Mouse (Mus musculus) heart, postnatal 0 days (tissue): ENCODE measurements around the gene Nfix. TPM values are rescaled to one million over a fixed set of nuclear protein-coding genes. Genes with fewer than 3 reads are reported as not detected.

Experiments
- ATAC-seq: fragments of 200-750 bp; cut with Nextera tagmentation; 2 replicates; pipeline ENCODE4 v1.8.0; 2017; ENCODE audit warnings: low read depth, moderate number of reproducible peaks, moderate library complexity; ENCODE audit not compliant: insufficient read depth
- DNase-seq: peaks from one replicate; pipeline ENCODE4 v3.0.0-alpha.2; 2016; ENCODE audit warnings: low spot score
- H3K27ac ChIP-seq: fragments of 300-500 bp; sonication (generic); 2 replicates; pipeline ENCODE4 v1.5.1; 2014; ENCODE audit warnings: low read depth, mild to moderate bottlenecking
- H3K27me3 ChIP-seq: fragments of 300-500 bp; sonication (generic); 2 replicates; pipeline ENCODE4 v1.6.1; 2014; ENCODE audit warnings: low read length, mixed read lengths; ENCODE audit not compliant: control insufficient read depth, insufficient read depth
- H3K36me3 ChIP-seq: fragments of 300-500 bp; sonication (generic); replicated peaks from 2 replicates; pipeline ENCODE4 v1.6.1; 2014; ENCODE audit warnings: low read length, mixed read lengths; ENCODE audit not compliant: control insufficient read depth, insufficient read depth
- H3K4me1 ChIP-seq: fragments of 300-500 bp; sonication (generic); 2 replicates; pipeline ENCODE4 v1.6.1; 2014; ENCODE audit warnings: antibody characterized with exemption; ENCODE audit not compliant: control insufficient read depth, insufficient read depth
- H3K4me2 ChIP-seq: fragments of 300-500 bp; sonication (generic); 2 replicates; pipeline ENCODE4 v1.6.1; 2014; ENCODE audit warnings: low read depth, mild to moderate bottlenecking, low read length, moderate library complexity
- H3K4me3 ChIP-seq: fragments of 300-500 bp; sonication (generic); 2 replicates; pipeline ENCODE4 v1.5.1; 2014; ENCODE audit warnings: low read depth, low read length
- H3K9ac ChIP-seq: fragments of 300-500 bp; sonication (generic); replicated peaks from 2 replicates; pipeline ENCODE4 v1.6.1; 2014; ENCODE audit warnings: low read depth, low read length, mixed read lengths
- H3K9me3 ChIP-seq: fragments of 300-500 bp; sonication (generic); replicated peaks from 2 replicates; pipeline ENCODE4 v1.6.1; 2016; ENCODE audit warnings: low read length; ENCODE audit not compliant: control insufficient read depth
- CTCF ChIP-seq: IDR thresholded peaks from 2 replicates; pipeline ENCODE4 v1.5.1; 2016; ENCODE audit warnings: antibody characterized with exemption, control low read depth, low read depth
- EP300 ChIP-seq: IDR thresholded peaks from 2 replicates; pipeline ENCODE4 v1.6.1; 2016; ENCODE audit warnings: antibody characterized with exemption, low read depth
- WGBS: fragments of 180-500 bp; shearing (Covaris S2); extraction: QIAGEN DNeasy Blood & Tissue Kit; methylation state at CpG from one replicate; pipeline ENCODE4 v1.1.7; 2014; 5-methylcytosine and 5-hydroxymethylcytosine counted together
- polyA plus RNA-seq: library from polyadenylated mRNA; unstranded; fragments of >200 nt; fragmentation: Nextera tagmentation; extraction: Ambion mirVana; gene quantifications from 2 replicates; pipeline ENCODE4 v1.2.1, GENCODE M21; 2015
- total RNA-seq: library from RNA; depleted of rRNA; stranded (reverse); fragments of >200 nt; gene quantifications from 2 replicates; pipeline ENCODE4 v1.2.3, GENCODE M21; 2014; ENCODE audit warnings: low replicate concordance

The Nfix gene
- total and polyA plus RNA-seq, 2 experiments from 2014 or later, result 18.2 to 41.9 TPM

GRCm38 (mm10) chr8:84771941-84772378 lies 28.2 kb downstream of the Nfix start:
- Histone ChIP-seq H3K9ac (no peak overlapping the region), H3K36me3 (peaks cover 19% of the 10 kb centered on the region), H3K9me3 (no peaks in the 10 kb centered on the region), H3K27me3 (peaks cover 15% of the 10 kb centered on the region), H3K4me3 (0 out of 2 replicates have a peak overlapping the region, but pooled peaks have one; percentile 1), H3K27ac (no peak overlapping the region), H3K4me1 (peaks cover 20% of the 10 kb centered on the region; the same call in 1 of the 2 replicates), H3K4me2 (no peak overlapping the region; the same call in 1 of the 2 replicates)
- no peak for ATAC-seq
- TF ChIP-seq EP300 (no peak), CTCF (no peak)
- no peak for DNase-seq
- WGBS, result 43% methylated on average over 34 of the region's 34 CpGs

- peaks cover 10% of the 10 kb centered on the region for H3K27me3 ChIP-seq
- ATAC-seq (no peak), DNase-seq (no peak)
- WGBS, result 66% methylated on average over 5 of the region's 5 CpGs
- peaks cover 19% of the 10 kb centered on the region for H3K36me3 ChIP-seq
- peaks cover 17% of the 10 kb centered on the region; the same call in 1 of the 2 replicates for H3K4me1 ChIP-seq
- TF ChIP-seq CTCF (no peak), EP300 (no peak)
- H3K4me3 ChIP-seq, result no peak overlapping the region
- H3K9ac ChIP-seq, result no peak overlapping the region
- no peaks in the 10 kb centered on the region for H3K9me3 ChIP-seq
- H3K4me2 ChIP-seq, result no peak overlapping the region
- H3K27ac ChIP-seq, result no peak overlapping the region
Observed at GRCm38 (mm10) chr8:84771000-84771687, 29.0 kb downstream of the Nfix start.

- Histone ChIP-seq H3K27me3 (peaks cover 5% of the 10 kb centered on the region; the same call in 1 of the 2 replicates), H3K9ac (no peak overlapping the region), H3K4me3 (no peak overlapping the region), H3K27ac (no peak overlapping the region), H3K36me3 (peaks cover 19% of the 10 kb centered on the region), H3K4me1 (peaks cover 9% of the 10 kb centered on the region; the same call in 1 of the 2 replicates), H3K4me2 (no peak overlapping the region; the same call in 1 of the 2 replicates), H3K9me3 (no peaks in the 10 kb centered on the region)
- WGBS, result 67% methylated on average over 12 of the region's 12 CpGs
- DNase-seq (no peak), ATAC-seq (no peak)
- TF ChIP-seq CTCF, result no peak
- TF ChIP-seq EP300, result no peak
Observed at GRCm38 (mm10) chr8:84770100-84770953, 29.8 kb downstream of the Nfix start.

- no peaks in the 10 kb centered on the region for H3K9me3 ChIP-seq
- 89% methylated on average over 8 of the region's 8 CpGs for WGBS
- H3K4me1 ChIP-seq, result 0 out of 2 replicates have a peak, but pooled peaks cover 7% of the 10 kb centered on the region
- no peak for DNase-seq
- no peak overlapping the region for H3K27ac ChIP-seq
- TF ChIP-seq EP300 (no peak), CTCF (no peak)
- H3K4me3 ChIP-seq, result no peak overlapping the region
- no peak overlapping the region for H3K9ac ChIP-seq
- no peak for ATAC-seq
- H3K27me3 ChIP-seq, result peaks cover 5% of the 10 kb centered on the region; the same call in 1 of the 2 replicates
- no peak overlapping the region for H3K4me2 ChIP-seq
- H3K36me3 ChIP-seq, result peaks cover 19% of the 10 kb centered on the region
Observed at GRCm38 (mm10) chr8:84769324-84769723, 30.8 kb downstream of the Nfix start.

GRCm38 (mm10) chr8:84768343-84769095 lies 31.6 kb downstream of the Nfix start:
- TF ChIP-seq EP300, result no peak
- TF ChIP-seq CTCF, result no peak
- Histone ChIP-seq H3K4me1 (0 out of 2 replicates have a peak, but pooled peaks cover 7% of the 10 kb centered on the region), H3K27me3 (peaks cover 5% of the 10 kb centered on the region; the same call in 1 of the 2 replicates)

More at GRCm38 (mm10) chr8:84768343-84769095, 31.6 kb downstream of the Nfix start:
- WGBS, result 88% methylated on average over 14 of the region's 14 CpGs
- Histone ChIP-seq H3K9ac (no peak overlapping the region), H3K9me3 (no peaks in the 10 kb centered on the region), H3K27ac (no peak overlapping the region), H3K4me2 (no peak overlapping the region), H3K36me3 (peaks cover 19% of the 10 kb centered on the region), H3K4me3 (no peak overlapping the region)
- no peak for DNase-seq
- ATAC-seq, result no peak
